Mouse (Mus musculus) cerebellum, adult 2 months (tissue): Measurements from ENCODE around the gene Tpsb2.

Experiments used
- CTCF ChIP-seq: fragments of 200-500 bp; IDR thresholded peaks from 2 replicates; pipeline ENCODE4 v1.5.1; 2011; ENCODE audit warnings: low read depth, mild to moderate bottlenecking, control low read depth, low read length, moderate library complexity, borderline replicate concordance; ENCODE audit not compliant: insufficient read depth
- POLR2A ChIP-seq: fragments of 200-500 bp; IDR thresholded peaks from 2 replicates; pipeline ENCODE4 v1.6.1; 2011; ENCODE audit warnings: low read length, control low read depth, borderline replicate concordance; ENCODE audit not compliant: insufficient read depth

DNA sequence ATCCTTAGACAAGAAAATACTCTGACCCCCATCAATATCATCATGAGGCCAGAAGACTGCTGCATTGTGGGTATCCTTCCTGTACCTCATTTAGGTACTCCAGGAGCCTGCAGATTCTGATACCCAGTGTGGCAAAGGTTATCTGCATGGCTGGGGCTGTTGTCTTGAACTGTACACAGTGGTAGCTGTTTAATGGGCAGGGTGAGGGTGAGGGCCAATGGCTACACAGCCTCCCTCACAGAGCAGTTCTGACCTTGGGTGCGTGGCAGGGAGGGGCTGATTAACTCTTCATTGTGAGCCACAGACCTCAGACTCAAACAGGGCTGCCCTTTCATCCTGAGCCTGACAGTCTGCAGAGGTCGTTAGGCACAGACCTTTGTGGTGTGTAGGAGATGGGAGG is 43.2 kb upstream of the Tpsb2 start:
- no peak for TF ChIP-seq CTCF
- TF ChIP-seq POLR2A, result no peak
